Mouse (Mus musculus): ENCODE results near the gene Psme2b. TPM values are rescaled to one million over a fixed set of nuclear protein-coding genes. Genes with fewer than 3 reads are reported as not detected.
"Not testable (repeated sequence)": the region's sequence is repeated elsewhere in the genome, so short reads cannot be mapped to it uniquely, and the experiment has no call there.

The Psme2b gene
- polyA plus RNA-seq (2016; fragmentation: Nextera tagmentation; extraction: Ambion mirVana) = 1.9 and 2.0 TPM in 2 replicates

DNA sequence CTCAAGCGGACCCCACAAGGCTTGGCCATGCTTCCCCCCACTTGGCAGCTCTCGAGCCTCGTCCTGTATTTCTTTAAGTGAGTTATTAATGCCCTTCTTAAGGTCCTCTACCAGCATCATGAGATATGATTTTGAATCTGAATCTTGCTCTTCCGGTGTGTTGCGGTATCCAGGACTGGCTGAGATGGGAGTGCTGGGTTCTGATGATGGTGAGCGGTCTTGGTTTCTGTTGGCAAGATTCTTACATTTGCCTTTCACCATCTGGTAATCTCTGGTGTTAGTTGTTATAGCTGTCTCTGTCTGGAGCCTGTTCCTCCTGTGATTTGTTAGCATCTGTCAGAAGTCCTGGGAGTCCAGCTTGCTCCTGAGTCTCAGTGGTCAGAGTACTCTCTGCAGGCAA lies at the start of gene Psme2b:
Gene Psme2b (minus strand): TSS at position 101 of the 400 bp plus-strand sequence.
- H3K36me3 ChIP-seq; H3K4me3 ChIP-seq; H3K27me3 ChIP-seq (ENCODE audit: insufficient read depth, poor library complexity, severe bottlenecking); H3K4me1 ChIP-seq; DNase-seq (ENCODE audit: low spot score); H3K9me3 ChIP-seq; H3K27ac ChIP-seq: not testable (repeated sequence)
- WGBS = 89% methylated on average over 6 of the region's 6 CpGs

DNA sequence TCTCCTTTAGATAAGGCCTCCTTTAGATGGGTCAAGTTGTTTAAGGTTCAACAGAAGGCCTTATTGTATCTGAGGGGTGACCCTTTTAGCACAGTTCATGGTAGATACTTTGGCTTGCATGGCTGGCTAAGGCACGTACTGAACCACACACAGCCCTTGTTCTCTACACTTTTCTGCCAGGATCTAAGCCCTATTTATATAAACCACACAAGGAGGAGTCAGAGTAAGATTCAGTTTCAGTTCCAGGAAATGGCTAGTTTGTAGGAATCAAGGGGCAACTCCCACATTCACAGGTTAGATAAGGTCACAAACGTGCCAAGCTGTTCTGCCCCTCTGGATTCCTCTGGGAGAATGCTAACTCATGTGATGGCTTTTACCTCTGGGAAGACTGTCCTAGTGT lies 48.0 kb upstream of the Psme2b start, which contains the start of gene Tgtp1:
Gene Tgtp1 (minus strand): TSS at position 155 of the 400 bp plus-strand sequence.
- not testable (repeated sequence) for DNase-seq (ENCODE audit: low spot score); H3K36me3 ChIP-seq; H3K4me3 ChIP-seq; H3K27ac ChIP-seq; H3K9me3 ChIP-seq; H3K27me3 ChIP-seq (ENCODE audit: insufficient read depth, poor library complexity, severe bottlenecking)
- H3K4me1 ChIP-seq = peaks cover 10% of the 10 kb centered on the region
- WGBS = 35% methylated on average over 2 of the region's 2 CpGs

DNA sequence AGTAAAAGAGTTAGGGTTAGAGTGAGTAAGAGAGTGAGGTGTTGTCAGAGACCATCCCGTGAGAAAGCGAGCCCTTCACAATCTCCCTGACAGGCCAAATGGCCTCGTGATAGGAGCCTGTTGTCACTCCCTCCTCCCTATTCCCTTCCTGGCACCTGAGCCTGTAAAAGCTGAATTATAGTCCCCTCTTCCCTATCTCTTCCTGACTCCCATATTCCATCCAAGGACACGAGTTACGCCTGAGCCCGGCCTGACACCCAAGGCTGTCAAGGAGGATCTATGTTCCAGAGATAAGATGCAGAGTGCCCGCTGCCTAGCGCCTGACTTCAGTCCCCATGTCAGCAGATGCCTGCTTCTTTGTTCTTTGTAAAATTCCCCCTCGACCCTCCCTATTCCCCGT lies 47.3 kb upstream of the Psme2b start:
- not testable (repeated sequence) for H3K4me3 ChIP-seq; DNase-seq (ENCODE audit: low spot score); H3K9me3 ChIP-seq; H3K27me3 ChIP-seq (ENCODE audit: insufficient read depth, poor library complexity, severe bottlenecking); H3K27ac ChIP-seq; H3K36me3 ChIP-seq
- peaks cover 10% of the 10 kb centered on the region for H3K4me1 ChIP-seq
- 13% methylated on average over 10 of the region's 10 CpGs for whole genome bisulfite sequencing

DNA sequence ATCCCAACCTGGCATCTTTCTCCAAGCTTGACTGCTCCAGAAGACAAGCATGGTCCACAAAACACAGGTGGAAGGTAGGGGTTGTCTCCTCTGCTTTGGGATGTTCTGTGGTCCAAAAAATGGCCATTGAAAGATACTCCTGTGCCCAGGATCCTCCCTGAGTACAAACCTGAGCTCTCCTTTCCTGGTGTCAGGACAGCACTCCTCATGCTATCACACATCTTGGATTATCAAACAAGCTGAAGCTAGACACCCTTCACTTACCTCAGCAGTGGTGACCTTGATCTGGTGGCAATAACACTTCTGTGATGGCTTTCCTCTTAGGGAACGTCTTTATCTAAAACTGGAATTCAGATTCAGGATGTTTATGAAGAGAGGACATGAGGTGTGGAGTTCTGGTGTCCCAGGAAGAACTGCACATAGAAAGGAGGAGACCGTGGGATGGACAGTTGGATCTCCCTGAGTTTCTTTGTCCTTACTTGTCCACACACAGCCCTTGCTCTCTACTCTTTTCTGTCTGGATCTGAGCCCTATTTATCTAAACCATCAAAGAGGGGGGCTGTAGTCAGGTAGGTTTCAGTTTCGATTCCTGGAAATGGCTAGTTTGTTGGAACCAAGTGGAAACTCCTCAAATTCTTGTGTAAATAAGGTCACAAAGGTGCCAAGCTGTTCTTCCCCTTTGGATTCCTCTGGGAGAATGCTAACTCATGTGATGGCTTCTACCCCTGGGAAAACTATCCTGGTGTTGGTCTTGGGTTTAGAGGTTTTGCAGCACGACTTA lies 45.9 kb upstream of the Psme2b start, which contains the start of gene Gm12185:
Gene Gm12185 (minus strand): TSS at position 487 of the 781 bp plus-strand sequence.
- DNase-seq (ENCODE audit: low spot score); H3K9me3 ChIP-seq: not testable (repeated sequence)
- 53% methylated on average over 4 of the region's 4 CpGs for WGBS

DNA sequence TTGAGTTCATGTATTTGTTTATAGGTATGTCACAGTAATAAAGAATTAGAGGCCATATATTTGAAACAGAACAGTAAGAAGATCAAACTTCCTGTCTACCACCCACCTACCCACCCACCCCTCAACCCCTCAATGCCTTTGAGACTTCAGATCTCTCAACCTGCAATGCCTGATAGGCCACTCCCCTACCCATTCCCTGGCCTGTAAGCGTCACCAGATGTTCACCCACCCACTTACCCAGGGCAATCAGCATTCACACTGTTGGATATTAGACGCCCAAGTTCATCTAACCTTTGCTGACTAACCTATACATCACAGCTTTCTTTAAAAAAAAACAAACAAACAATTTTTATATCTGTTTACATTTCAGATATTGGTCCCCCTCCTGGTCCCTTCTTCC lies 44.0 kb upstream of the Psme2b start:
- not testable (repeated sequence) for H3K36me3 ChIP-seq; H3K27me3 ChIP-seq (ENCODE audit: insufficient read depth, poor library complexity, severe bottlenecking); H3K4me3 ChIP-seq; DNase-seq (ENCODE audit: low spot score); H3K27ac ChIP-seq; H3K9me3 ChIP-seq
- peaks cover 10% of the 10 kb centered on the region for H3K4me1 ChIP-seq
- 72% methylated on average over 2 of the region's 2 CpGs for WGBS

More for the DNA sequence above, 45.9 kb upstream of the Psme2b start, which contains the start of gene Gm12185:
- not testable (repeated sequence) for H3K4me3 ChIP-seq; H3K27ac ChIP-seq; H3K27me3 ChIP-seq (ENCODE audit: insufficient read depth, poor library complexity, severe bottlenecking); H3K36me3 ChIP-seq
- H3K4me1 ChIP-seq = peaks cover 10% of the 10 kb centered on the region

DNA sequence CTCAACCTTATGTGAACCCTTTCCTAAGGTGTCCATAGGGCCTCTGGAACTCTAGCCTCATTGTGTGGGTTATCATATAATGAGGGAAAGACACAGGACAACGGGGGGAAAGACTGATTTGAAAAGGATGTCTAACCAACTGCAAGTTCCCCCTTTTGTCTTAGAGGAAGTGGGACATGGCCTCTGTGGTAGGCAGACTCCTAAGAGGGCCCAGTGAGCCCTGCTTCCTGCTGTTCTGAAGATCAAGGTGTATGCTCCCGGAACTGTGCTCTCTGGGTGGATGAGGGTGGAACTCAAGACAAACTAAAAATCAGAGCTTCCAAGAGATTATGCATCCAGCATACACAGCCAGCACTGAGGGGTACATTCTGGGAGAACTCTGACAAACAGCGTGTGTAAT lies 42.2 kb upstream of the Psme2b start:
- WGBS = 63% methylated on average over 2 of the region's 3 CpGs
- not testable (repeated sequence) for H3K9me3 ChIP-seq; H3K36me3 ChIP-seq; H3K4me3 ChIP-seq; H3K4me1 ChIP-seq; H3K27ac ChIP-seq; H3K27me3 ChIP-seq (ENCODE audit: insufficient read depth, poor library complexity, severe bottlenecking)
- peak; percentile 17 for DNase-seq (ENCODE audit: low spot score)

DNA sequence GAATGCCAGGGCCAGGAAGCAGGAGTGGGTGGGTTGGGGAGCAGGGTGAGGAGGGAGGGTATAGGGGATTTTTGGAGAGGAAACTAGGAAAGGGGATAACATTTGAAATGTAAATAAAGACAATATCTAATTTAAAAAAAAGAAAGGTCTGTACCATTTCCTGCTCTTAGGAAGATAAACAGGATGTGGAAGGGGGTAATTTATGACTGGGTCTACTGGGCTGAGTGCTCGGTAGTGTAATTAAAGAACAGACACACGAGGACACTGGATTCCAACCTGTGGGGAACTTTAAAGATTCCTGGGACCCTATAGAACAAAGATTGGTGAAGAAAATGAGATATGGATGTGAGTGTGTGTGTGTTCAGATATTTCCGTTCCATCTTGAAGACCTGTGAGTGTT lies 36.9 kb upstream of the Psme2b start:
- not testable (repeated sequence) for H3K27ac ChIP-seq; H3K27me3 ChIP-seq (ENCODE audit: insufficient read depth, poor library complexity, severe bottlenecking); H3K9me3 ChIP-seq; DNase-seq (ENCODE audit: low spot score); H3K36me3 ChIP-seq; H3K4me3 ChIP-seq; H3K4me1 ChIP-seq
- WGBS = no CpG with 5 or more reads among the region's 3 CpGs

DNA sequence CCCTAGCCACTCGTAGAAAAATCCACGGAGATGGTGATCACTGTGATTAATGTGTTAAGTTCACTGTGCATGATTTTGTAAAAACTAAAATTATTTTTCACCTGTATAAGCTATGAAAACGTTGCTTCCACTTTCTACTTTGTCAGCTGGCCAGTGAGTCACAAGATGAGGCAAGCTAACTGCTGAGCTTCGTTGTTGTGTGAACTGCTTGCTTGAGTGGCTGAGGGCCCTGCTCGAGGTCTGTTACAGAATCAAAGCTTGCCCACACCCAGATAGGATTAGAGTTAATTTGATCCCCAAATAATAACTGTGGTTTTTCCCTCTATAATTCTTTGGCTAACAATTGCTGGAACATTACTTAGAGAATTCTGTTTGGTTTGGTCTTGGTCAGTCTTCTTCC lies 34.1 kb upstream of the Psme2b start:
- H3K9me3 ChIP-seq; H3K4me1 ChIP-seq; DNase-seq (ENCODE audit: low spot score); H3K4me3 ChIP-seq; H3K27ac ChIP-seq; H3K27me3 ChIP-seq (ENCODE audit: insufficient read depth, poor library complexity, severe bottlenecking); H3K36me3 ChIP-seq: not testable (repeated sequence)
- WGBS = no CpG with 5 or more reads among the region's 5 CpGs

DNA sequence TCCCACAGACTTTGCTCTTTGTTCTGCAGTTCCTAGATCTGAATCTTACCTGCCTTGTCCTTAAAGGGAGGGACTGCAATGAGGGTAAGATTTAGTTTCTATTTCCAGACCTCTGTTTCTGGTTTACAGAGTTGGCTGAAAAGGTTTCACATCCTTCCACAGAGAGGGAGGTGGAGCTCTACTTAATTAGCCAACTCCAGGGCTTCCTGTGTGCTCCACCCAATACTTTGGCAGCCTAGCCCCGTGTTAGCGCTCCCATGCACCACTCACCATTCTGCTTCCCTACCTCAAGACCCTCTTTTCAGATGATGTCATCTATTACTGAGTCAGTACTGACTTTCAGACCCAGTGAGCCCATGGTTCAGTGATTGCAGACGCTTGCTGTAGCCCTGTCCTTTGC lies 33.3 kb upstream of the Psme2b start, which contains the start of gene 9930111J21Rik1:
Gene 9930111J21Rik1 (minus strand): TSS at position 148 of the 400 bp plus-strand sequence.
- H3K27me3 ChIP-seq (ENCODE audit: insufficient read depth, poor library complexity, severe bottlenecking); H3K36me3 ChIP-seq; H3K27ac ChIP-seq; DNase-seq (ENCODE audit: low spot score); H3K4me1 ChIP-seq; H3K4me3 ChIP-seq; H3K9me3 ChIP-seq: not testable (repeated sequence)
- WGBS = no CpG with 5 or more reads among the region's 3 CpGs

DNA sequence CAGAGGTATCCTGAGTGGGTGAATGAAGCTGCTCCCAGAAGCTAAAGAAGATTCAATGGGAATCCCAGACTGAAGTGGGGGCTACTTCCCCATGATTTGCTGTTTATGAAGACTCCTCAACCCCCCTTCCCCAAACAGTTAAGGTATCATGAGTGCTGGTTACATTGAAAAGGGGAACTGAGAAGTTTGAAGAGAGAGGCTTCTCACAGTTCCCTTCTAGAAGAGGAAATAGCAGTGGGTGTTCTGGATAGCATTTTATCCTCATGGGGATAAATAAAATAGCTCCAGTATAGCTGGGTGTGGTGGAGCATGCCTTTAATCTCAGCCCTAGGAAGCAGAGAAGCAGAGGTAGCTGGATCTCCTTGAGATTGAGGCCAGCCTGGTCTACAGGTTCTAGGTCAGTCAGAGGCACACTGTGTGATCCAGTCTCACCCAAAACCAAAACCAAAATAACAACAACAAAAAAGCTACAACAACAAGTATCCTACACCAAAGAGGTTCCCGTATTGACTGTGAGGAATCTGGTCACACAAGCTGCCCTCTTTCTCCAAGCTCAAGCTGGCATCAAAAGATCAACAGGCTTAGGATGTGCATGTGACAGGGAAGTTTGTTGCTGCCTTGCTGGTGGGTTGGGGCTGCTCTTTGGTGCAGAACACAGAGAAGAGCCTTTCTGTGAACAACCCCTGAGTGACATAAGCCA lies 32.4 kb upstream of the Psme2b start, which contains the start of gene Olfr56:
Gene Olfr56 (plus strand): TSS at position 650 of the 700 bp plus-strand sequence.
- not testable (repeated sequence) for H3K4me1 ChIP-seq; DNase-seq (ENCODE audit: low spot score); H3K4me3 ChIP-seq; H3K27ac ChIP-seq; H3K9me3 ChIP-seq; H3K36me3 ChIP-seq; H3K27me3 ChIP-seq (ENCODE audit: insufficient read depth, poor library complexity, severe bottlenecking)
- no CpG with 5 or more reads among the region's 1 CpGs for WGBS

DNA sequence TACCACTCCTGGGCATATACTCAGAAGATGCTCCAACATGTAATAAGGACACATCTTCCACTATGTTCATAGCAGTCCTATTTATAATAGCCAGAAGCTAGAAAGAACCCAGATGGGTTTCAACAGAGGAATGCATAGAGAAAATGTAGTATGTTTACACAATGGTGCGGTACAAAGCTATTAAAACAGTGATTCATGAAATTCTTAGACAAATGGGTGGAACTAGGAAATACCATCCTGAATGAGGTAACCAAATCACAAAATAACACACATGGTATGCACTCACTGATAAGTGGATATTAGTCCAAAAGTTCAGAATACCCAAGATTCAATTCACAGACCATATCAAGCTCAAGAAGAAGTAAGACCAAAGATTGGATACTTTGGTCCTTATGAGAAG lies 28.7 kb upstream of the Psme2b start:
- no CpG with 5 or more reads among the region's 1 CpGs for WGBS
- H3K4me3 ChIP-seq; H3K4me1 ChIP-seq; H3K27me3 ChIP-seq (ENCODE audit: insufficient read depth, poor library complexity, severe bottlenecking); H3K9me3 ChIP-seq; H3K36me3 ChIP-seq; H3K27ac ChIP-seq; DNase-seq (ENCODE audit: low spot score): not testable (repeated sequence)

DNA sequence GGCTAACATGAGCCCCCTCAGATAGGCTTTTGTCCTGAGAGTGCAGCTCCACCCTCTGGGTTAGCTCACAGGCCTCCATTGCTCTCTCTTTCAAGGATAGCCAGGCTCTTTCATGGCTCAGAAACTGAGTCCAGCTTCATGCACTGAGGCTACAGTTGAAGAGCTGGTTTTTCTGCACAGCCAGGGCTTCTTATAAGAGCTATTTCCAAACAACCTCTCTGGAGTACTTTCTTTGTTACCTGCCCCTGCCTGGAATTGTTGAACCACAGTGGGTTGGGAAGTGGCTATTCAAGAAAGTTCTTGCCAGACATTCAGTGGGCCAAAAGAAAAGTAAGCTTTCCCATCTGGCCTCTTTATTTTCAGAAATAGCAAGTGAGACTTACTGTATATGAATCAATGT lies 6.7 kb downstream of the Psme2b start:
- not testable (repeated sequence) for H3K27me3 ChIP-seq (ENCODE audit: insufficient read depth, poor library complexity, severe bottlenecking); H3K9me3 ChIP-seq; DNase-seq (ENCODE audit: low spot score); H3K4me1 ChIP-seq; H3K4me3 ChIP-seq; H3K36me3 ChIP-seq; H3K27ac ChIP-seq

DNA sequence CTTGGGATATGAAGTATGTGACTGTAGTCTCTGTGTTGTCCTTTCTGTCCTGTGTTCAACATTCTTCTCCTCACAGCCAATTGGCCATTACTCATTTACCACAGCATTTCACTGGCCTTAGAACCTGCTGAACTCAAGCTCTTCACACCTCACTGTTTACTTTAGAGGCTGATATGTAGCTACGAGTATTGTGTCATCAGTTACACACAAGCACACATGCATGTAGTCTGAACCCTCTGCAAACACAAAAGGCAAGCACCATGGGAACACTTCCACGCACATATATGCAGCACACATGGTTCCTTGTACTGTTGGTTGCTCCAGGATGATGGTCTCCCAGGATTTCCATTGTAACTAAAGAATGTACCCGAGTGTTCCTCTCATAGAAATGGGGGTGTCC lies 10.7 kb downstream of the Psme2b start:
- H3K36me3 ChIP-seq; H3K9me3 ChIP-seq; H3K27ac ChIP-seq; DNase-seq (ENCODE audit: low spot score); H3K4me1 ChIP-seq; H3K4me3 ChIP-seq; H3K27me3 ChIP-seq (ENCODE audit: insufficient read depth, poor library complexity, severe bottlenecking): not testable (repeated sequence)
- WGBS = 60% methylated on average over 1 of the region's 3 CpGs

Measured in heart, embryonic 10.5 days (tissue).